Mouse (Mus musculus): Measurements from ENCODE around the gene Ache. TPM values are rescaled to one million over a fixed set of nuclear protein-coding genes. Genes with fewer than 3 reads are reported as not detected.

The Ache gene
- polyA plus RNA-seq, 1 experiment from 2014 or later, result 0.93 TPM

DNA sequence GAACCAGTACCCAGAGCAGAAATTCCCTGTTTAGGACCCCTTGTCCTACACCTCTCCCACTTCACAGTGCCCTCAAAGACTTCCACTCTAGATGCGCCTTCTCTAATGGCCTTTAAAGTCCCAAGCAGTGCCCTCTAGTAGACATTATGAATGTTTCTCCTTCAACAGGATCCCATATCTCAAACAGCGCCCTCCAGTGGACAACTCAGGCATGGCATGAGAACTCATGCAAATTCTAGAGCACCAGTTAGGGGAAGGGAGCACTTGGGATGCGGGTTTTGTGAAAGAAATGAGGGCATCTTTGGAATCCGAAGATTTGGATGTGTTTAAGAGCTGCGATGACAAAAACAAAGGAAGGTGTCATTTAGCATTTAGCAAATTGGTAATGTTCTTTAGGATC lies 2.3 kb upstream of the Ache start:
- peaks cover 31% of the 10 kb centered on the region for H3K27me3 ChIP-seq (ENCODE audit: insufficient read depth, low read length)
- WGBS, result 63% methylated on average over 5 of the region's 5 CpGs
- H3K27ac ChIP-seq (ENCODE audit: low read depth), result no peak overlapping the region
- no peak overlapping the region for H3K4me2 ChIP-seq
- no peaks in the 10 kb centered on the region for H3K9me3 ChIP-seq (ENCODE audit: low read depth, low read length)
- H3K4me3 ChIP-seq (ENCODE audit: low read depth, low read length), result no peak overlapping the region
- no peaks in the 10 kb centered on the region; the same call in 1 of the 2 replicates for H3K4me1 ChIP-seq (ENCODE audit: insufficient read depth)
- H3K9ac ChIP-seq, result no peak overlapping the region
- DNase-seq (peak; percentile 55), ATAC-seq (ENCODE audit: insufficient read depth) (no peak)
- TF ChIP-seq CTCF (IDR thresholded peaks at IDR 0.05; ENCODE audit: low read depth), result peak; percentile 69
- no peaks in the 10 kb centered on the region for H3K36me3 ChIP-seq (ENCODE audit: insufficient read depth)

DNA sequence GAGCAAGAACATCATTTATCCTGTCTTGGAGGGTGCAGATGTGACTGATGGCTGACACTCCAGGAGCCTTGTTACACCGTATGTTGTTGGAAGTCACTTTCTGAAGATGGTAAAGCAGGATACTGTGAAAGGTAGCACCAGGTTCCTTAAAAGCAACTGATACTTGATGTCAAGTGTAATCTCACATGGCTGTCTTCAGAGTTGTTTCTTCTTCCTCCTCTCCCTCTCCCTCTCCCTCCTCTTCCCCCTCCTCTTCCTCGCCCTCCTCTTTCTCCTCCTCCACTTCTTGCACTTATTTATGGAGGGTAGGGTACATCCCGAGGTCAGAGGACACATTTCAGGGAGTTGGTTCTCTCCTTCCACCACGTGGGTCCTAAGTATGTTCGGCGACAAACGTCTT lies 1.3 kb upstream of the Ache start:
- no peak for TF ChIP-seq CTCF (IDR thresholded peaks at IDR 0.05; ENCODE audit: low read depth)
- no peak for DNase-seq
- Histone ChIP-seq H3K9me3 (ENCODE audit: low read depth, low read length) (no peaks in the 10 kb centered on the region), H3K4me2 (no peak overlapping the region), H3K27ac (ENCODE audit: low read depth) (no peak overlapping the region), H3K36me3 (ENCODE audit: insufficient read depth) (no peaks in the 10 kb centered on the region), H3K27me3 (ENCODE audit: insufficient read depth, low read length) (peaks cover 41% of the 10 kb centered on the region), H3K4me1 (ENCODE audit: insufficient read depth) (no peaks in the 10 kb centered on the region; the same call in 1 of the 2 replicates), H3K9ac (no peak overlapping the region), H3K4me3 (ENCODE audit: low read depth, low read length) (no peak overlapping the region)
- 34% methylated on average over 7 of the region's 7 CpGs for WGBS
- ATAC-seq (ENCODE audit: insufficient read depth), result no peak

DNA sequence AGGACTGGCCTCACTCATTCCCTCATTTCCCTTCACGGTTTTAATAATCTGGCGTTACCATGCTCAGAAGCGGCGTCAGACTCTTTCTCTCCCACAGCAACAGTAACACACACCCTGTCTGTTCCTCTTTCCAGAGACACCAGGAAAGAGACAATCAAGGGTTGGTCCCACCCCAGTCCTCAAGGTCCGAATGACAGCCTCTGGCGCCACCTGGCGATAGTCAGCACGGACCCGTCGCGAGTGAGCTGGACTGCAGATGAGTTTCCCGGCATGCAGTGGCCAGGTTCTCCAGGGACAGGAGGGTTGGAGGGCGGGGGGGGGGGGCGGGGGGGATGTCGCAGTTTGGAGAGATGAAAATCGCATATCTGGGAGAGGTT lies 676 bp upstream of the Ache start:
- TF ChIP-seq CTCF (IDR thresholded peaks at IDR 0.05; ENCODE audit: low read depth), result peak; percentile 87
- Histone ChIP-seq H3K36me3 (ENCODE audit: insufficient read depth) (no peaks in the 10 kb centered on the region), H3K9ac (no peak overlapping the region), H3K4me1 (ENCODE audit: insufficient read depth) (no peaks in the 10 kb centered on the region; the same call in 1 of the 2 replicates), H3K27me3 (ENCODE audit: insufficient read depth, low read length) (peaks cover 43% of the 10 kb centered on the region), H3K27ac (ENCODE audit: low read depth) (no peak overlapping the region), H3K4me3 (ENCODE audit: low read depth, low read length) (peak overlapping the region; percentile 34), H3K4me2 (peak overlapping the region; percentile 71), H3K9me3 (ENCODE audit: low read depth, low read length) (no peaks in the 10 kb centered on the region)
- ATAC-seq (ENCODE audit: insufficient read depth) (peak; percentile 52), DNase-seq (peak; percentile 94)
- WGBS, result 1% methylated on average over 16 of the region's 16 CpGs

DNA sequence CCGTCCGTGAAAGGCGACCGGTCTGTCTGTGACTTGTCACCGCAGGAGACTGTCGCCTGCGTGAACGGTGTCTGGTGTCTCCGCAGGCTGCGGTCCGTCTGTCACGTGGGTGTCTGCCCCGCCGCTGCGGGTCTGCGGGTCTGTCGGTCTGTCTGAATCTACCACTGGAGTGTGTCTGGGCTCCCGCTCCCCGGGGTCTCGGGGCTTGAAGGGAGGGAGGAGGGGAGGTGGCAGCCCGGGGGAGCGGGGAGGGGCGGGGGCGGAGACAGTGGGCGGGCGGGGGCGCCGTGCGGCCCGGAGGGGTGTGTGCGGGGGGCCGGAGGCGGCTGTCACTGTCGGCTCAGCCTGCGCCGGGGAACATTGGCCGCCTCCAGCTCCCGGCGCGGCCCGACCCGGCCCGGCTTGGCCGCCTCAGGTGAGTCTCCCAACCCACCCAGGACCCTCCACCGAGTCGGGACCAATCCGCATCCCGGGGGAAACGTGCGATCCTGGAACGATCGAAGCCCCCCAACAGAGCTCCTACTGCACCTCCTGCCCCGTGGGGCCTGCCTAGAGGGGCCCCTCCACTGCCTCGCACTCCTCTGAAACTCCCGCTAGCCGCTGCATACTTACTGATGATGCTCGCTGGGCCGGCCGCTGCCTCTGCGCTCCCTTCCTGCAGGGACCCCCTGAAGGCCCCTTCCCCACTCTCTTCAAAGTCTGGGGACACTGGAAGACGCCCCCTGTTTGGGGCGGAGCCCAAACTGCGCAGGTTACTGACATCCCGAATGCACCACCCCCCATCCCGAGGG lies 829 bp downstream of the Ache start:
- H3K4me2 ChIP-seq, result peak overlapping the region; percentile 71
- H3K36me3 ChIP-seq (ENCODE audit: insufficient read depth), result no peaks in the 10 kb centered on the region
- peaks cover 45% of the 10 kb centered on the region for H3K27me3 ChIP-seq (ENCODE audit: insufficient read depth, low read length)
- DNase-seq, result peak; percentile 27
- peak overlapping the region; percentile 52 for H3K9ac ChIP-seq
- no peak for TF ChIP-seq CTCF (IDR thresholded peaks at IDR 0.05; ENCODE audit: low read depth)
- WGBS, result under 1% methylated on average over 52 of the region's 65 CpGs
- H3K4me1 ChIP-seq (ENCODE audit: insufficient read depth), result no peaks in the 10 kb centered on the region; the same call in 1 of the 2 replicates
- ATAC-seq (ENCODE audit: insufficient read depth), result peak; percentile 10; the same call in 1 of the 2 replicates
- H3K27ac ChIP-seq (ENCODE audit: low read depth), result no peak overlapping the region
- H3K4me3 ChIP-seq (ENCODE audit: low read depth, low read length), result peak overlapping the region; percentile 38
- no peaks in the 10 kb centered on the region for H3K9me3 ChIP-seq (ENCODE audit: low read depth, low read length)

DNA sequence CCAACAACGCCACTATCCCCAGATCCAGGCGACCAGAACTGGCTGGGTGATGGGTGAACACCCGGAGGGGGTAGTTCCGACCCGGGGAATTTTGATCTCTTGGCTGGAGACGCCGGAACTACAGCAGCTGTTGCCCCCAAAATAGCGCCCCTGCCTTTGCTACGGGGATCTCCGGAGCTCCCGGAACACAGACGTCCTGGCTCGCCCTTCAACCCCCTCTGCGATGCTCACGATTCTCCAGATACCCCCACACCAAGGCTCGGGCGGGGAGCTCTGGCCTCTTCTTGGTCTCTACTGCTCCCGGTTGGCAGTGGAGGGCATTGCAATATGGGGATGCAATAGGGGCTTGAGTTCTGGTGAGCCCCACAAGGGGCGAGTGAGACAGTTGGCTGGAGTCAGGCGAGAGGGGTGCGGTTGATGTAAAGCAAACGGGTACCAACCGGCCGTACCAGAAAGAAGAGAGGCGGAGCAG lies 1.7 kb downstream of the Ache start:
- Histone ChIP-seq H3K9me3 (ENCODE audit: low read depth, low read length) (no peaks in the 10 kb centered on the region), H3K9ac (peak overlapping the region; percentile 40; the same call in 1 of the 2 replicates), H3K4me1 (ENCODE audit: insufficient read depth) (no peaks in the 10 kb centered on the region; the same call in 1 of the 2 replicates), H3K27me3 (ENCODE audit: insufficient read depth, low read length) (peaks cover 45% of the 10 kb centered on the region), H3K36me3 (ENCODE audit: insufficient read depth) (no peaks in the 10 kb centered on the region), H3K27ac (ENCODE audit: low read depth) (0 out of 2 replicates have a peak overlapping the region, but pooled peaks have one; percentile 44), H3K4me3 (ENCODE audit: low read depth, low read length) (peak overlapping the region; percentile 38), H3K4me2 (peak overlapping the region; percentile 71)
- 0 out of 2 replicates have a peak, but pooled peaks have one; percentile 8 for ATAC-seq (ENCODE audit: insufficient read depth)
- peak; percentile 58 for TF ChIP-seq CTCF (IDR thresholded peaks at IDR 0.05; ENCODE audit: low read depth)
- WGBS, result 2% methylated on average over 25 of the region's 25 CpGs
- DNase-seq, result peak; percentile 52

DNA sequence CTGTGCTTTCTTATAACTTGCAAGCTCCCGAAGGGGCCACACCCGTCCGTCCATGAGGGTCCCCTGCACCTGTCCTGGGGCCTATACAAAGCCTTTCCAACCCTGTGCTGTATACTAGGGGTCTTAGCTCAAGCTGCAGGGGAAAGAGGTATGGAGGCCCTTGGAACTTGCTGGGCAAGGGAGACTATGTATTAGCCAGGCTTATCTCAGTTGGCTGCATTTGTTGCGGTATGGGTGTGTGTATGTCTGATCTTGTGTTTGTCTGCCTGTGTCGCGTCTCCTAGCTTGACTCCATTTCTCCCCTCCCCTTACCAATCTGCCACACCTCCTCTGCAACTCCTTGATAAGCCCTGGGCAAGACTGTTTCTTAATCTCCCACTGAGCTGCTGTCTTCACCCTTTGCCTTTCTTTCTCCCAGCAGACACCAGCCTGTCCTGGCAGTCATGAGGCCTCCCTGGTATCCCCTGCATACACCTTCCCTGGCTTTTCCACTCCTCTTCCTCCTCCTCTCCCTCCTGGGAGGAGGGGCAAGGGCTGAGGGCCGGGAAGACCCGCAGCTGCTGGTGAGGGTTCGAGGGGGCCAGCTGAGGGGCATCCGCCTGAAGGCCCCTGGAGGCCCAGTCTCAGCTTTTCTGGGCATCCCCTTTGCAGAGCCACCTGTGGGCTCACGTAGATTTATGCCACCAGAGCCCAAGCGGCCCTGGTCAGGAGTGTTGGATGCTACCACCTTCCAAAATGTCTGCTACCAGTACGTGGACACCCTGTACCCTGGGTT lies 2.5 kb downstream of the Ache start:
- ATAC-seq (ENCODE audit: insufficient read depth), result no peak
- no peak for DNase-seq
- no peaks in the 10 kb centered on the region; the same call in 1 of the 2 replicates for H3K4me1 ChIP-seq (ENCODE audit: insufficient read depth)
- 51% methylated on average over 13 of the region's 13 CpGs for WGBS
- H3K9ac ChIP-seq, result no peak overlapping the region
- H3K27me3 ChIP-seq (ENCODE audit: insufficient read depth, low read length), result peaks cover 45% of the 10 kb centered on the region
- H3K27ac ChIP-seq (ENCODE audit: low read depth), result peak overlapping the region; percentile 44; the same call in 1 of the 2 replicates
- no peak for TF ChIP-seq CTCF (IDR thresholded peaks at IDR 0.05; ENCODE audit: low read depth)
- no peaks in the 10 kb centered on the region for H3K9me3 ChIP-seq (ENCODE audit: low read depth, low read length)
- H3K36me3 ChIP-seq (ENCODE audit: insufficient read depth), result peaks cover 2% of the 10 kb centered on the region; the same call in 1 of the 2 replicates
- peak overlapping the region; percentile 38 for H3K4me3 ChIP-seq (ENCODE audit: low read depth, low read length)
- H3K4me2 ChIP-seq, result peak overlapping the region; percentile 71

Measured in lung, embryonic 14.5 days (tissue).